Mouse (Mus musculus): Measurements from ENCODE around the gene Hoxc12.

The Hoxc12 gene

DNA sequence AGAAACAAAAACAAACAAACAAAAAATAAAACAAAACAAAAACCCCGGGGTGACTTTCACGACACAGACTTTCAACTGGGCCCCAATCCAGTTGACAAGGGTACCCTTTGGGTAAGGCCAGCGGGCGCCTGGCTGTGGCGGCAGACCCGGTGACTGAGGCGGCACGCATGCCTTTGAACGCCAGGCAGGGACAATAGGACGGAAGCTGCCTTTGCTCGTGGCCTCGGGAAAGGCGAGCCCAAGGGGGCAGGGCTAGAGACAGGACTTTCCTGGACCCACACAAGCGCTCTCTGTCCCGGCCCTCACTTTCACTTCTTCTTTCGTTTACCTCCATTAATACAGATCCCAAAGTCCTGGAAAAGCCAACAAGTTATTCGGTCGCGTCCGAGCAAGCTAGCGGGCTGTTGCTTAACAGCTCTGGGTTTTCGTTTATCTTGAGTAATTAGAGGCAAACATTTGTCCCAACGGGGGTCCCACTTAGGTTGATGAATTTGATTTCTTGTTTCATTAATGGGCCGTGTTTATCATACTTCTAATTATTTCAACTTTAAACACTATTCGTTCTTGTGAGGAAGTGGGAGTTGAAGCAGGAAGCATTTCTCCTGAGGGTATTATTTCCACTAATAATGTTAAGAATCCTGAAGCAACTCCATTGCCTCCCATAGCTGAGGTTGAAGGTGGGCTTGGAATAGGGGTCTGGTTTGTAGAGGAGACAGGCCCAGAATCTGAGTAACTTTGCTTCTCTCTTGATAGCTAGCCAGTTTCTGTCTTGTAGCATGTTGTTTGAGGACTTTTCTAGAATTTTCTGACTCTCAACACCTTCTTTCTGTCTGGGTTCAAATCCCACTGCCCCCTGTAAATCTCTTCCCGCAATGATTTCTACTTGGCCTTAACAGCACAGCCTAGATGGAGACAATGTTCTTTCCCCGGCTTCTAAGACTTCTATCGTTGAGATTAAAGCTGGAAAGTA lies 27.4 kb downstream of the Hoxc12 start:
- DNase-seq (ENCODE audit: low spot score): no peak

GRCm38 (mm10) chr15:102965003-102965891 lies 28.7 kb downstream of the Hoxc12 start:
- DNase-seq (ENCODE audit: low spot score): no peak

GRCm38 (mm10) chr15:102965892-102966775 lies 29.6 kb downstream of the Hoxc12 start:
- peak; percentile 89 for DNase-seq (ENCODE audit: low spot score)

GRCm38 (mm10) chr15:102966776-102967311 lies 30.3 kb downstream of the Hoxc12 start, which contains the start of gene Hoxc10:
TSS of gene Hoxc10 (plus strand) at chr15:102966796.
- DNase-seq (ENCODE audit: low spot score): no peak

- DNase-seq (ENCODE audit: low spot score): no peak
These were observed 30.7 kb downstream of the Hoxc12 start, which contains the start of gene Hoxc5 for GRCm38 (mm10) chr15:102967312-102967510. TSS of gene Hoxc5 (plus strand) at chr15:102967443.

DNA sequence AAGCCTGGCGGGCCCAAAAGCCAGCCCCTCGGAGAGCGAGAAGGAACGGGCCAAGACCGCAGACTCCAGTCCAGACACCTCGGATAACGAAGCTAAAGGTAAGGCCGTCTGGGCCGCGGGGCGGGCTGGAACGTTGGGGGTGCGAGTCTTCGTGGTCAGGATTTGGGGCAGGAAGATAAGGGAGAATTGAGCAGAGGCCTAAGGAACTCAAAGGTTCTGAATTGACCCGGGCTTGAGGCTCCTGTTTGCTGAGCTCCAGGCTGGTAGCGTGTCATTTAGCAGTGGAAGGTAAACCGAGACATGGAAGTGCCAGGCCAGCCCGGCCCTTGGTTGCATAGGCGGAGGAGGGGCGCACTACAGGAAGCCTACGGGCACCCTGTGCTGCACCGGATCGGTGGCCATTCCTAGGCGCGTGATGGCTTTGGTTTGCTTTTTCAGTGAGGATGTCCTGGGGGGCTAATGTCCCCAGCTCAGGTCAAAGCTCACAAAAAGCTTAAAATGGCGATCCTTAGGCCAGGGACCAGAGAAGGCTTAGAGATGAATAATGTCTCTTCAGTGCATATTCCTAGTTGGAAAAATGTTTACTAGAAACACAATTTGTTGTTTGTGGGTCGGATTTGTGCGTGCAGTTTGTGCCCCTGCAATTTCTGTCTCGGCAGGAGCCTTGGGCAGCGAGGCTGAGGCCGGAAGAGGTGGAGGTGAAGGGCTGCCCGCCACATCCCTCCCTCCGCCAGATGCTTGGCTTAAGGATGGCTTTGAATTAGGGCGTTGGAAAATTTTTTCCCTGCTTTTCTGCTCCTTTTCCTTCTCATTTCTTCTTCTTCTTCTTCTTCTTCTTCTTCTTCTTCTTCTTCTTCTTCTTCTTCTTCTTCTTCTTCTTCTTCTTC lies 31.2 kb downstream of the Hoxc12 start:
- no peak for DNase-seq (ENCODE audit: low spot score)

GRCm38 (mm10) chr15:102969296-102969695 lies 32.7 kb downstream of the Hoxc12 start:
- no peak for DNase-seq (ENCODE audit: low spot score)

DNA sequence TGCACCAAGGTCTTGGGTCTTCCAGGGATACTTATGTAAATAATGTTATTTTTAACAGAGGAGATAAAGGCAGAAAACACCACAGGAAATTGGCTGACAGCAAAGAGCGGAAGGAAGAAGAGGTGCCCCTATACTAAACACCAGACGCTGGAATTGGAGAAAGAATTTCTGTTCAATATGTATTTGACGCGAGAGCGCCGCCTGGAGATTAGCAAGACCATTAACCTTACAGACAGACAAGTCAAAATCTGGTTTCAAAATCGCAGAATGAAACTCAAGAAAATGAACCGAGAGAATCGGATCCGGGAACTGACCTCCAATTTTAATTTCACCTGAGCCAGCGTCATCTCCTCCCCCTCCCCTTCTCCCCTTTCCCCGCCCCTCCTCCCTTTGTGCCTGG lies 34.2 kb downstream of the Hoxc12 start:
- no peak for DNase-seq (ENCODE audit: low spot score)

DNA sequence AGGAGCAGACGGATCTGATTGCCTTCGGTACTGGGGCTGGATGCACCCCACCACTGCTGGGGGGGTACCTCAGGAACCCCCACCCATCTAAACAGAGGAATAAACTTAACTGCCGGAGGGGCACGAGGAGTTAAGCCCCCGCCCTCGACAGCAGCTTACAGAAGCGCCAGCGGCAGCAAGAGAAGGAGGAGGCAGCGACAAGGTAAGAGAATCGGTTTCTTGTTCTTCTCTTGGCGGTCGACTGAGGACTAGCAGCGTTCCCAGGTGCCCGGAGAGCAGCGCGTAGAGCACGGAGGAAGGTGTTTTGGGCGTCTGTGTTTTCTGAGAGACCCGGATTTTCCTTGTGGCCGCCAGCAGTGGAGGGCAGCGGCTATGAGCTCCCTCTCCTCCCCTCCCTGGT lies 35.7 kb downstream of the Hoxc12 start:
- no peak for DNase-seq (ENCODE audit: low spot score)

- DNase-seq (ENCODE audit: low spot score): no peak
These were observed 36.2 kb downstream of the Hoxc12 start for GRCm38 (mm10) chr15:102972753-102973152.

- DNase-seq (ENCODE audit: low spot score): no peak
These were observed 38.5 kb downstream of the Hoxc12 start for GRCm38 (mm10) chr15:102975034-102975433.

DNA sequence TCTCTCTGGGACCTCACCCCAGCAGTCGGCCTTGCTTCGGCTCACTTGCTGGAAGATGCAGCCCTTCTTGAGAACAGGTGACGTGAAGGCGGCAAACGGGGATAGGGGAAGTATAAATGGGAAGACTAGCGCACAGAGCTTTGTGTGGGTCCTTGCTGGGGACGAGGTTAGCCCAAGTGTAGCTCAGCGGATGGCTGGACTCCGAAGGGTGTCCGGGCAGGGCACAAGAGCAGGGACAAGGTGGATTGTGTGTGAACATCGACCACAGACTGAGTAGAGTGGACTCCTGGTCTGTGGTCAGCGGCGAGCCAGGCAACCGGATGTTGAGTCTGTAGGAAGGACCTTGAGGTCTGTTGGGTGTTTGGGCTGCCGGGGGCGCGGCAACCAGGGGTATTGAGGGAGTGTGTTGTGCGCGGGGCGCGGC lies 39.1 kb downstream of the Hoxc12 start:
- no peak for DNase-seq (ENCODE audit: low spot score)

DNA sequence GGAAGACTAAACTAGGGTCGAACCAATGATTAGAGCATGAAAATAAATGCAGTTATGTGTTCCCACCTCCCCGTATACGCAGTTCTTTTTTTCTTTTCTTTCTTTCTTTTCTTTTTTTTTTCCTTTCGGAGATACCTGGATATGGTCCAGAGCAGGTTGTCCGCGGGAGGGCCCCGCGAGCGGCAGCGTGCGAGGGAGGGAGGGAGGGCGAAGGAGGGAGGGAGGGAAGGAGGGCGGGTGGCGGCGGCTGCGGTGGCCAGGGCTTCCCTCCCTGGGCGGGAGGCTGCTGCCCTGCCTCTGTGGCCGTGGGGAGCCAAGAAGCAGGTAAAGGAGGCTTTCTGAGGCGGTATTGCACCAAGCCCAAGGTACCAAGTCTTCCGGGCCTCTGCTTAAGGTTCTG lies 39.6 kb downstream of the Hoxc12 start, which contains the start of gene Hoxc9:
Hoxc9 (plus strand) TSS at position 269 of the 400 bp plus-strand sequence.
- no peak for DNase-seq (ENCODE audit: low spot score)

DNA sequence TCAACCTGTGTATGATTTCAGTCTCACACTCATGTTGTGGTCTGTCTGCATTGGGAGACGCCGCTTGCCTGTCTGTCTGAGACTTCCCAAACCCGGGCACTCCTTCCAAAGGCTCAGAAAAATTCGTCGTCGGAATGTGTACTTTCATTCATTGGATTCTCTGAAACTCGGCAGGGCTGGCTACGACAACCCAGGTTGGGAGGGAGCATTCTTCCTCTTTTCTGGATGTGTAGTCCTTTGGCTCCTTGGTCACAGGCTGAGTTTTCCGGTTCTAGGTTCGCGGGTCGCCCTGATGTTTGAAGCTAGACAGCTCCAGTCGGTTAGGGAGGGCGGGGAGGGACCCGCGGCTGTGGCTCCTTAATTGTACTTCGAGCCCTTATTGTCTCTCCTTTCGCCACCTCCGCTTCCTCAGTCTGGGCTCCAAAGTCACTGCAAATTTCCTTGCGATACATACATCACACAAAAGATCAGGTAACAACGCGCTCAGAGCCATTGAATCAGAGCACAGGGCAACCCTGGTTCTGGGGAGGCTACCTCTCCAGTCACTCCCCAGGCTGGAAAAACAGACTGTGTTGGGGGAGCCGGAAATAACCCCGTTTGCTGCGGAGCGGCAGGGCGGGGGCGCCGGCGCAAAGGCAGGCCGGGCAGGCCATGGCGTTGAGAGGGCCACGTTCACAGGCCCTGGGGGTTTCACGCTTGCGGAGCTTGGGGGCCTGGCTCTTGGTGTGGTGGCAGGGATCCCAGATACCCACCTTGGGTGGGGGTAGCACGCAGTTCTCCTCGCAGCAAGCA lies 40.3 kb downstream of the Hoxc12 start:
- DNase-seq (ENCODE audit: low spot score): no peak

DNA sequence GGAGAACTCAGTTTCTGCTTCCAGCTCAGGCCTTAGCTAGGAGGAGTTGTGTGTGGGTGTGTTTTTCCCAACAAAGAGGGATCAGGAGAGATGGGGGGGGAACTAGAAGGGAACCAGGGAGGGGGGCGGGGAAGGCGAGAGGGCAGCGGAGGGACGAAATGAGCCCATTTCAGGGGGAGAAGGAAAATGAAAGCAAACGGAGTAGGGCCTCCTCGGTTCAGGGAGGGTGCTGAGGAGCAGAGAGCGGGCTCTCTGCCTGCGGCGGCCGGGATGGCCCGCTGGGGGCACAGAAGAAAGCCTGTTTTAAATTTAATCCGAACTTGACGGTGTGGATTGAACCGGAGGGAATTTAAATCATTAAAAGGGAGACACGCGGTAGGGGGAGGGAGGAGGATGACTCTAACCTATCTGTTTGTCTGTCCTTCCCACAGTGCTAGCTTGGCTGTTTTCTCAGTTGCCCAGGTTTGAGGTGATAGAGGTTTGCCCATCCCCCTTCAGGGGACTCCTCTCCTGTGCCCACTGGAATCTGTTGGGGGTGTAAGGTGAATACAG lies 40.9 kb downstream of the Hoxc12 start:
- no peak for DNase-seq (ENCODE audit: low spot score)

GRCm38 (mm10) chr15:102978615-102979515 lies 42.3 kb downstream of the Hoxc12 start:
- DNase-seq (ENCODE audit: low spot score): no peak

GRCm38 (mm10) chr15:102979936-102980335 lies 43.4 kb downstream of the Hoxc12 start:
- no peak for DNase-seq (ENCODE audit: low spot score)

GRCm38 (mm10) chr15:102980352-102980751 lies 43.8 kb downstream of the Hoxc12 start:
- DNase-seq (ENCODE audit: low spot score): no peak
